Mouse (Mus musculus) limb, embryonic 11.5 days (tissue): Measurements from ENCODE around the gene Tmem200a. TPM values are rescaled to one million over a fixed set of nuclear protein-coding genes. Genes with fewer than 3 reads are reported as not detected.

Experiments
- ATAC-seq: fragments of 200-750 bp; cut with Nextera tagmentation; 2 replicates; pipeline ENCODE4 v1.8.0; 2017; ENCODE audit warnings: low read depth; ENCODE audit not compliant: insufficient number of reproducible peaks, low FRiP score, low TSS enrichment
- DNase-seq: peaks from one replicate; pipeline ENCODE4 v3.0.0-alpha.2; 2015; ENCODE audit warnings: low spot score
- H3K27ac ChIP-seq: fragments of 300-500 bp; sonication (generic); replicated peaks from 2 replicates; pipeline ENCODE4 v1.5.1; 2014; ENCODE audit warnings: low read depth, mild to moderate bottlenecking, low read length
- H3K27me3 ChIP-seq: fragments of 300-500 bp; sonication (generic); 2 replicates; pipeline ENCODE4 v1.6.1; 2014; ENCODE audit warnings: mild to moderate bottlenecking, low read length, mixed read lengths; ENCODE audit not compliant: control insufficient read depth, insufficient read depth
- H3K36me3 ChIP-seq: fragments of 300-500 bp; sonication (generic); 2 replicates; pipeline ENCODE4 v1.6.1; 2014; ENCODE audit warnings: mild to moderate bottlenecking, low read length, moderate library complexity, mixed read lengths; ENCODE audit not compliant: control insufficient read depth, insufficient read depth
- H3K4me1 ChIP-seq: fragments of 300-500 bp; sonication (generic); 2 replicates; pipeline ENCODE4 v1.6.1; 2014; ENCODE audit warnings: low read length, mixed read lengths; ENCODE audit not compliant: control insufficient read depth, insufficient read depth
- H3K4me2 ChIP-seq: fragments of 300-500 bp; sonication (generic); 2 replicates; pipeline ENCODE4 v1.6.1; 2014; ENCODE audit warnings: low read depth, mild to moderate bottlenecking, moderate library complexity; ENCODE audit not compliant: severe bottlenecking
- H3K4me3 ChIP-seq: fragments of 300-500 bp; sonication (generic); 2 replicates; pipeline ENCODE4 v1.5.1; 2014; ENCODE audit warnings: low read depth, low read length
- H3K9ac ChIP-seq: fragments of 300-500 bp; sonication (generic); 2 replicates; pipeline ENCODE4 v1.6.1; 2014; ENCODE audit warnings: mild to moderate bottlenecking, low read length
- H3K9me3 ChIP-seq: fragments of 300-500 bp; sonication (generic); 2 replicates; pipeline ENCODE4 v1.6.1; 2016; ENCODE audit warnings: low read length; ENCODE audit not compliant: control insufficient read depth
- WGBS: fragments of 180-500 bp; shearing (Covaris S2); extraction: QIAGEN DNeasy Blood & Tissue Kit; methylation state at CpG from one replicate; pipeline ENCODE4 v1.1.7; 2014; 5-methylcytosine and 5-hydroxymethylcytosine counted together
- polyA plus RNA-seq: library from polyadenylated mRNA; unstranded; fragments of >200 nt; fragmentation: Nextera tagmentation; extraction: Ambion mirVana; gene quantifications from 2 replicates; pipeline ENCODE4 v1.2.1, GENCODE M21; 2014

The Tmem200a gene
- polyA plus RNA-seq, 1 experiment from 2014 or later = 6.9 TPM

DNA sequence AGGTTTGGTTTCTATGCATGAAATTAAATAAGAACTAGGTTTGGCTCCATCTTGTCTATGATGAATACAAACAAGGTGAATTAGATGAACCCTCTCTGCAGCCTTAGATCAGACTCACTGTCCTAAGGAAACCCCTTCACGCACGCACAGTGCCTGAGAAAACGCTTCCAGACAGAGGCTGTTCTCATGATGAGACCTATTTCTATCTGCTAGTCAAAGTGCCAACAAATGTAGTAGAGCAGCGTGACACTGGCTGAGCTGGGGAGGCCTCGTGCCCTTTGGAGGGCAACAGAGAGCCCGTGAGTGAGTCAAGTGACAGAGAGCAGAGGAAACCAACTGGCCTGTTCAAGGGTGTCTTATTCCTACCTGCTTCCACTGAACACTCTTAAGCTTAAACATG, 73.4 kb downstream of the Tmem200a start:
- H3K27ac ChIP-seq = no peak overlapping the region
- no peaks in the 10 kb centered on the region for H3K4me1 ChIP-seq
- H3K9ac ChIP-seq = no peak overlapping the region
- no peak overlapping the region for H3K4me3 ChIP-seq
- H3K36me3 ChIP-seq = no peaks in the 10 kb centered on the region
- no peaks in the 10 kb centered on the region for H3K27me3 ChIP-seq
- no peak overlapping the region for H3K4me2 ChIP-seq
- H3K9me3 ChIP-seq = no peaks in the 10 kb centered on the region
- 90% methylated on average over 6 of the region's 6 CpGs for WGBS
- DNase-seq (no peak), ATAC-seq (no peak)

DNA sequence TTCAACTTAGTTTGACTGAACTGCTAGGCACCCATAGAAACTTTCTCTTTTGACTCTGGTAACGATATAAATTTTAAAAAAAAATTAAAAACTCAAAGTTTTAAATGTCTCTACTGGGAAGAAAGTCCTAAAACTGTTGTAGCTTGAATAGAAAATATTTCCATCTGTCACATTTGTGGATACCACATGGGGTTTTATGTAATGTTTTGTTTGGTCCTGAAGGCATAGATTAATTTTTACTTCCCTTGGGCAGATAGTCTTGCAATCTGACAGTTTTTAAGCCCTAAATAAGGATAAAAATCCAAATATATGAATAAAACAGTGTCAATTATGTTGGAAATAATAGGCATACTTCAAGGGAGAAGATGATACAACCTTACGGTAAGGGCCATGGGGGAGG, 78.0 kb downstream of the Tmem200a start:
- ATAC-seq (no peak), DNase-seq (no peak)
- no peak overlapping the region for H3K27ac ChIP-seq
- H3K4me3 ChIP-seq = no peak overlapping the region
- no peaks in the 10 kb centered on the region for H3K4me1 ChIP-seq
- no peaks in the 10 kb centered on the region for H3K9me3 ChIP-seq
- H3K4me2 ChIP-seq = no peak overlapping the region
- H3K27me3 ChIP-seq = no peaks in the 10 kb centered on the region
- WGBS = 97% methylated on average over 2 of the region's 2 CpGs
- H3K9ac ChIP-seq = no peak overlapping the region
- no peaks in the 10 kb centered on the region for H3K36me3 ChIP-seq

GRCm38 (mm10) chr10:25999291-25999930, 79.4 kb downstream of the Tmem200a start:
- Histone ChIP-seq H3K9me3 (no peaks in the 10 kb centered on the region), H3K4me3 (no peak overlapping the region), H3K4me1 (no peaks in the 10 kb centered on the region), H3K27ac (no peak overlapping the region), H3K27me3 (no peaks in the 10 kb centered on the region), H3K36me3 (no peaks in the 10 kb centered on the region), H3K4me2 (no peak overlapping the region), H3K9ac (no peak overlapping the region)
- WGBS = 91% methylated on average over 5 of the region's 5 CpGs
- no peak for ATAC-seq
- DNase-seq = no peak

DNA sequence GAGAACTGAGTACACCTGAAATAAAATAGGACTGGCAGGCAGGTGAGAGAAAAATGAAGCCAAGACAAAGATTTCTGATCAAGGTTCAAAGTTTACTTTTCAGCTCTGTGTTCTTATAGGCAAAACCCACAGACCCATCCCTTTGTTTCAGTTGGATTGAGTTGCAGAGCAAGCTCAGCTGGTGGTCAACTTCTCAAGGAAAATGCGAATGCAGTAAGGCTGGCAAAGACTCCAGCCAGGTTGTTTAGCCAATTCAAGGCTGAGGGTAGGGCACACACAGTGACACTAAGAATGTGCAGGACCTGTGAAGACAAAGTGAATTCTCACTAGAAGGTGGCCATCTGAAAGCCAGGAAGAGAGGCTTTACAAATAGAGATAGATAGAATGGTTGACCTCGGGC, 94.8 kb downstream of the Tmem200a start:
- Histone ChIP-seq H3K27ac (no peak overlapping the region), H3K4me1 (no peaks in the 10 kb centered on the region), H3K27me3 (no peaks in the 10 kb centered on the region), H3K9me3 (no peaks in the 10 kb centered on the region), H3K36me3 (no peaks in the 10 kb centered on the region), H3K4me2 (no peak overlapping the region), H3K9ac (no peak overlapping the region), H3K4me3 (no peak overlapping the region)
- 74% methylated on average over 2 of the region's 2 CpGs for WGBS
- DNase-seq (no peak), ATAC-seq (no peak)

DNA sequence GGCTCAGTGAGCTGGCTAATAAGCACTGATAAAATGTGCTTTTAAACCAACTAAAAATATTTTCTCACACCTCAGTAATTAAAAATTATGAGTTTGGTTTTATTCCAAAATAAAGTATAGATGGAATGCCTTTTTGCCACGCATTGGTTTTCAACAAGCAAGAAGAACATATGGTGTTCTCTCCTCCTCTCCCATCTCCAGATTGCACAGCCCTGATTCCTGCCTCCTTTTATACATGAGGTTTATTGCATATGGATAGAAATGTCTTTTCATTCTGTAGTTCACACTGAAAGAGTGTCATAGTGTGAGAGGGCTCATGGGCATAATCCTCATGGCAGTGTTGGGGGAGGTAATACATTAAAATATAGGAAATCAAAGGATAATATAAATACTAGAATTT, 96.2 kb downstream of the Tmem200a start:
- ATAC-seq (no peak), DNase-seq (no peak)
- Histone ChIP-seq H3K36me3 (no peaks in the 10 kb centered on the region), H3K9me3 (no peaks in the 10 kb centered on the region), H3K9ac (no peak overlapping the region), H3K27ac (no peak overlapping the region), H3K27me3 (no peaks in the 10 kb centered on the region), H3K4me1 (no peaks in the 10 kb centered on the region), H3K4me3 (no peak overlapping the region), H3K4me2 (no peak overlapping the region)
- WGBS = 89% methylated on average over 1 of the region's 1 CpGs

GRCm38 (mm10) chr10:25962863-25963262, 116.0 kb downstream of the Tmem200a start:
- no peak for ATAC-seq
- Histone ChIP-seq H3K4me3 (no peak overlapping the region), H3K9ac (no peak overlapping the region), H3K27ac (no peak overlapping the region), H3K4me1 (no peaks in the 10 kb centered on the region), H3K36me3 (no peaks in the 10 kb centered on the region), H3K27me3 (no peaks in the 10 kb centered on the region), H3K9me3 (no peaks in the 10 kb centered on the region), H3K4me2 (no peak overlapping the region)
- WGBS = 57% methylated on average over 4 of the region's 4 CpGs
- no peak for DNase-seq

DNA sequence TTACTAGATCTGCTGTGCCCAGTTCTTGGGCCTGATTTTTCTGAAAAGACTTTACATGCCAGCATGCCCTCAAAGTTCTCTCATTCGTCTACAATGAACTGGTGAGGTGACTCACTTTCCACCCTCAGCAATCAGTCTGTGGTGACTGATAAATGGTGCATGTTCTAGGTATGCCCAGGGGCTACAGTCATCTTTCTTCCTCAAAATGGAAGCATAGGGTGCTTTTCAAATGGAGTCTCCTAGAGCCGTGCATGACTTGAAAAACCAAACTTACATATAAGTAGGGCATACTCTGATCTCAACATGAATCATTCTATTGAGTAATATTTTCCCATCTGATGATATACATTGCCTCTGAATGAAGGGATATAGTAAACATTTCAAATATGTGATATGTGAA, 117.8 kb downstream of the Tmem200a start:
- Histone ChIP-seq H3K9me3 (no peaks in the 10 kb centered on the region), H3K27me3 (no peaks in the 10 kb centered on the region), H3K4me2 (no peak overlapping the region), H3K4me3 (no peak overlapping the region), H3K27ac (no peak overlapping the region), H3K4me1 (no peaks in the 10 kb centered on the region), H3K36me3 (no peaks in the 10 kb centered on the region), H3K9ac (no peak overlapping the region)
- WGBS = 83% methylated on average over 2 of the region's 2 CpGs
- no peak for ATAC-seq
- no peak for DNase-seq

DNA sequence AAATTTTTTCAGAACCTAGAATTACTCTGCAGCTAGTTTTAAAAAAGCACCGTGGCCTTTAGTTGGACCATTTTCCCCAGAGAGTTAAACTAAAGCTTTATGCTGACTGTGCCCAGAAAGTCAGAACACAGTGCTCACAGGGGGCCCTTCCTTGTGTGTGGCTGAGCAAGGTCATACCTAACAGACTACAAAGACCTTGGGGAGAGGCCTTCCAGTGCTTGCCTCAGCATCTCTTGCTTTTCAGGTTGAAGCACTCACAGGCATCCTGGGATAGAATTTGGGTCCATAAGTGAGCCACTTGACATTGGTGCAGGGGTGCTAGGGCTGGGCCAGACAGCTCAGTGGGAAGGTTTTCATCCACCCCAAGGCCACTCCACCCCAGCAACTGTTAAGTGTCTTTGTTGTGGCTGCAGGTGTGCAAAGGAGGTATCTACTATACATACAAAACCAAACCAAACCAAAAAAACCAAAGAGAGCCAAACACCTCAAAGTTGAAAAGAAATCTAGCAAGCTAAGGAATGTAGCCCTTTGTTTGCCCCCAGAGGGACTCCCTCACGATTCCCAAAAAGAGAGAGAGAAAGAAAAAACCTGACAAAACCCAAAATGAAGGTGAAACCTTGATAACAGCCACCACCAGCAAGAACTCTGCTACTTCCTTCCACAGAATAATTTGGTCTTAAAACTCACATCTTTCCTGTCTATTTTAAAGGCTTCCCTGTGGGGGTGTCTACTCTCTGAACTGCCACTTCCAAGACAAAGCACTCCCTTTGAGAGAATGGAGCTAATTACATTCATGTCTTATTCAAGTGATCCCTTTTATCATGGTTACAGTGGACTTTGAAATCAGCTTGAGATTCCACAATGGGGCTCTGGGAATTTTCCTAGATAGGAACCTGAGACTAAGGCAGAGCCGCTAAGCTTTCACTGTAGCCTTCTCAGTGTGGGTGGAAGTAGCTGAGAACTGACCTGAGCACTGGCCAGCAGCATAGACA, 119.8 kb downstream of the Tmem200a start:
- no peaks in the 10 kb centered on the region; the same call in 1 of the 2 replicates for H3K4me1 ChIP-seq
- no peak overlapping the region for H3K27ac ChIP-seq
- DNase-seq (no peak), ATAC-seq (no peak)
- H3K9me3 ChIP-seq = no peaks in the 10 kb centered on the region
- H3K9ac ChIP-seq = no peak overlapping the region
- no peaks in the 10 kb centered on the region for H3K36me3 ChIP-seq
- H3K4me3 ChIP-seq = no peak overlapping the region
- WGBS = 68% methylated on average over 3 of the region's 3 CpGs
- H3K4me2 ChIP-seq = no peak overlapping the region
- no peaks in the 10 kb centered on the region for H3K27me3 ChIP-seq
